Mouse (Mus musculus) liver, embryonic 12.5 days (tissue): Measurements from ENCODE around the gene Ano6. TPM values are rescaled to one million over a fixed set of nuclear protein-coding genes. Genes with fewer than 3 reads are reported as not detected.

Experiments used
- ATAC-seq: fragments of 200-750 bp; cut with Nextera tagmentation; 2 replicates; pipeline ENCODE4 v1.8.0; 2017; ENCODE audit warnings: moderate number of reproducible peaks, mild to moderate bottlenecking, moderate library complexity
- H3K27ac ChIP-seq: fragments of 300-500 bp; sonication (generic); 2 replicates; pipeline ENCODE4 v1.5.1; 2016; ENCODE audit warnings: mild to moderate bottlenecking
- H3K27me3 ChIP-seq: fragments of 300-500 bp; sonication (generic); replicated peaks from 2 replicates; pipeline ENCODE4 v1.6.1; 2016; ENCODE audit warnings: mild to moderate bottlenecking, moderate library complexity
- H3K36me3 ChIP-seq: fragments of 300-500 bp; sonication (generic); 2 replicates; pipeline ENCODE4 v1.6.1; 2016; ENCODE audit warnings: mild to moderate bottlenecking, moderate library complexity
- H3K4me1 ChIP-seq: fragments of 300-500 bp; sonication (generic); 2 replicates; pipeline ENCODE4 v1.6.1; 2016
- H3K4me2 ChIP-seq: fragments of 300-500 bp; sonication (generic); 2 replicates; pipeline ENCODE4 v1.6.1; 2016; ENCODE audit warnings: mild to moderate bottlenecking, moderate library complexity
- H3K4me3 ChIP-seq: fragments of 300-500 bp; sonication (generic); 2 replicates; pipeline ENCODE4 v1.5.1; 2016; ENCODE audit warnings: mild to moderate bottlenecking, moderate library complexity
- H3K9ac ChIP-seq: fragments of 300-500 bp; sonication (generic); 2 replicates; pipeline ENCODE4 v1.6.1; 2016; ENCODE audit warnings: mild to moderate bottlenecking, moderate library complexity
- H3K9me3 ChIP-seq: fragments of 300-500 bp; sonication (generic); replicated peaks from 2 replicates; pipeline ENCODE4 v1.6.1; 2016; ENCODE audit warnings: mild to moderate bottlenecking, moderate library complexity
- WGBS: fragments of 180-500 bp; shearing (Covaris S2); methylation state at CpG from one replicate; pipeline ENCODE4 v1.1.7; 2016; ENCODE audit not compliant: insufficient replicate concordance; 5-methylcytosine and 5-hydroxymethylcytosine counted together
- polyA plus RNA-seq: library from polyadenylated mRNA; unstranded; fragments of >200 nt; fragmentation: Nextera tagmentation; extraction: Ambion mirVana; gene quantifications from 2 replicates; pipeline ENCODE4 v1.2.1, GENCODE M21; 2016

The Ano6 gene
- polyA plus RNA-seq, 1 experiment from 2014 or later, result 14.7 TPM

GRCm38 (mm10) chr15:95910099-95910780 is 119.6 kb downstream of the Ano6 start:
- Histone ChIP-seq H3K4me2 (no peak overlapping the region), H3K36me3 (peaks cover 14% of the 10 kb centered on the region; the same call in 1 of the 2 replicates), H3K4me1 (peaks cover 47% of the 10 kb centered on the region), H3K27ac (no peak overlapping the region), H3K9ac (no peak overlapping the region), H3K9me3 (no peaks in the 10 kb centered on the region), H3K4me3 (no peak overlapping the region), H3K27me3 (no peaks in the 10 kb centered on the region)
- ATAC-seq, result no peak
- 60% methylated on average over 3 of the region's 3 CpGs for WGBS

DNA sequence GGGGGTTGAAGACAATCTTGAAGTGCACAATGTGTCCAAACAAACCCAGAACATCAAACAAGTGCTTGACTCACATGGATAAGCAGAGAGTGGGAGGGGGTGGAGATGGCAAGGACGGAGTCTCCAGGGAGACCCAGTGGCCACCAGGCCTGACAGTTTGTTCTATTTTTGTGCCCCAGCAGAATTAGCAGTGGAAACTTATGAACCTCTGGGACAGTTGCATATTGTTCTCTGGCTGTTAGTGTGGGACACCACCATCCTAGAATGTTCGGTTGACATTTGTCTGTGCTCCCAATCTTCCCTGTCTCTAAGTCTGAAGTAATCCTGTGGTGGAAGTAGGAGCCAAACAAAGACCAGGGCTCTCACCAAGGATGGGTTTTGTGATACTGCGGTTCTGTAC is 124.3 kb downstream of the Ano6 start:
- Histone ChIP-seq H3K27ac (peak overlapping the region; percentile 15; the same call in 1 of the 2 replicates), H3K27me3 (no peaks in the 10 kb centered on the region), H3K36me3 (peaks cover 38% of the 10 kb centered on the region), H3K9ac (no peak overlapping the region), H3K4me1 (peaks cover 29% of the 10 kb centered on the region), H3K4me2 (no peak overlapping the region), H3K4me3 (no peak overlapping the region), H3K9me3 (no peaks in the 10 kb centered on the region)
- no peak for ATAC-seq
- WGBS, result 76% methylated on average over 3 of the region's 3 CpGs

DNA sequence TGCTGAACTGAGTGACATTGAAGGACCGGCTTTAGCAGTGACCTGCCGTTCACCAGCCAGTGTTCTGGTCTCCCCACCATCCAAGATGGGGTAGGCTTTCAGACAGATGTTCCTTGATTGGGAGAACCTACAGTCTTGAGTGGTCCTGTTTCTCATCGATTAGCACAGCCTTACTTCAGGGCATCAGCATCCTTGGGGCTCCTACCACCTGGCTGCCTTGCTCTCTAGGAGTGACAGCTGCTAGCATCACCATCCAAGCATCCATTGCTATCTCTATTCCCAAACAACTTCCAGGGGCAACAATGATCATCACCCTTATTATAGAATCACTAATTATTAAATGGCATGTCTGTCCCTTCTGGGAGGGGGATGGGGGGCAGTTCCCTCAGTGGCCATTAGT is 124.8 kb downstream of the Ano6 start:
- no peak overlapping the region for H3K4me2 ChIP-seq
- H3K36me3 ChIP-seq, result peaks cover 41% of the 10 kb centered on the region
- no peaks in the 10 kb centered on the region for H3K27me3 ChIP-seq
- H3K27ac ChIP-seq, result no peak overlapping the region
- no peak overlapping the region for H3K4me3 ChIP-seq
- H3K9me3 ChIP-seq, result no peaks in the 10 kb centered on the region
- ATAC-seq, result no peak
- peaks cover 32% of the 10 kb centered on the region for H3K4me1 ChIP-seq
- WGBS, result 79% methylated on average over 3 of the region's 3 CpGs
- no peak overlapping the region for H3K9ac ChIP-seq

GRCm38 (mm10) chr15:95917330-95917729 is 126.7 kb downstream of the Ano6 start:
- no peak overlapping the region for H3K4me3 ChIP-seq
- WGBS, result 26% methylated on average over 3 of the region's 3 CpGs
- H3K9me3 ChIP-seq, result no peaks in the 10 kb centered on the region
- H3K27ac ChIP-seq, result peak overlapping the region; percentile 15; the same call in 1 of the 2 replicates
- peaks cover 50% of the 10 kb centered on the region for H3K36me3 ChIP-seq
- H3K4me2 ChIP-seq, result peak overlapping the region; percentile 28
- H3K9ac ChIP-seq, result no peak overlapping the region
- peaks cover 38% of the 10 kb centered on the region for H3K4me1 ChIP-seq
- no peaks in the 10 kb centered on the region for H3K27me3 ChIP-seq
- peak; percentile 99 for ATAC-seq

- 48% methylated on average over 9 of the region's 9 CpGs for WGBS
- H3K4me1 ChIP-seq, result peaks cover 42% of the 10 kb centered on the region
These were observed 129.4 kb downstream of the Ano6 start for GRCm38 (mm10) chr15:95920047-95920446.

GRCm38 (mm10) chr15:95921072-95921471 is 130.4 kb downstream of the Ano6 start:
- H3K27me3 ChIP-seq, result no peaks in the 10 kb centered on the region
- H3K36me3 ChIP-seq, result peaks cover 35% of the 10 kb centered on the region
- no peaks in the 10 kb centered on the region for H3K9me3 ChIP-seq
- H3K27ac ChIP-seq, result no peak overlapping the region
- WGBS, result 80% methylated on average over 3 of the region's 3 CpGs
- peaks cover 51% of the 10 kb centered on the region for H3K4me1 ChIP-seq
- ATAC-seq, result no peak
- H3K9ac ChIP-seq, result no peak overlapping the region
- H3K4me2 ChIP-seq, result no peak overlapping the region
- H3K4me3 ChIP-seq, result no peak overlapping the region

More at GRCm38 (mm10) chr15:95920047-95920446, 129.4 kb downstream of the Ano6 start:
- Histone ChIP-seq H3K9me3 (no peaks in the 10 kb centered on the region), H3K4me3 (no peak overlapping the region), H3K27ac (no peak overlapping the region), H3K36me3 (peaks cover 38% of the 10 kb centered on the region), H3K9ac (no peak overlapping the region), H3K4me2 (no peak overlapping the region), H3K27me3 (no peaks in the 10 kb centered on the region)
- ATAC-seq, result no peak

GRCm38 (mm10) chr15:95921639-95922038 is 131.0 kb downstream of the Ano6 start:
- H3K4me1 ChIP-seq, result peaks cover 48% of the 10 kb centered on the region
- no peak overlapping the region for H3K4me3 ChIP-seq
- H3K9ac ChIP-seq, result no peak overlapping the region
- no peak for ATAC-seq
- WGBS, result 65% methylated on average over 4 of the region's 4 CpGs
- no peak overlapping the region for H3K27ac ChIP-seq
- H3K27me3 ChIP-seq, result no peaks in the 10 kb centered on the region
- peaks cover 29% of the 10 kb centered on the region for H3K36me3 ChIP-seq
- H3K4me2 ChIP-seq, result no peak overlapping the region
- no peaks in the 10 kb centered on the region for H3K9me3 ChIP-seq

GRCm38 (mm10) chr15:95922558-95922957 is 131.9 kb downstream of the Ano6 start:
- Histone ChIP-seq H3K4me3 (no peak overlapping the region), H3K9ac (no peak overlapping the region), H3K9me3 (no peaks in the 10 kb centered on the region), H3K27me3 (no peaks in the 10 kb centered on the region), H3K36me3 (peaks cover 32% of the 10 kb centered on the region), H3K4me1 (peaks cover 38% of the 10 kb centered on the region), H3K27ac (no peak overlapping the region), H3K4me2 (no peak overlapping the region)
- ATAC-seq, result no peak
- 82% methylated on average over 6 of the region's 6 CpGs for WGBS

DNA sequence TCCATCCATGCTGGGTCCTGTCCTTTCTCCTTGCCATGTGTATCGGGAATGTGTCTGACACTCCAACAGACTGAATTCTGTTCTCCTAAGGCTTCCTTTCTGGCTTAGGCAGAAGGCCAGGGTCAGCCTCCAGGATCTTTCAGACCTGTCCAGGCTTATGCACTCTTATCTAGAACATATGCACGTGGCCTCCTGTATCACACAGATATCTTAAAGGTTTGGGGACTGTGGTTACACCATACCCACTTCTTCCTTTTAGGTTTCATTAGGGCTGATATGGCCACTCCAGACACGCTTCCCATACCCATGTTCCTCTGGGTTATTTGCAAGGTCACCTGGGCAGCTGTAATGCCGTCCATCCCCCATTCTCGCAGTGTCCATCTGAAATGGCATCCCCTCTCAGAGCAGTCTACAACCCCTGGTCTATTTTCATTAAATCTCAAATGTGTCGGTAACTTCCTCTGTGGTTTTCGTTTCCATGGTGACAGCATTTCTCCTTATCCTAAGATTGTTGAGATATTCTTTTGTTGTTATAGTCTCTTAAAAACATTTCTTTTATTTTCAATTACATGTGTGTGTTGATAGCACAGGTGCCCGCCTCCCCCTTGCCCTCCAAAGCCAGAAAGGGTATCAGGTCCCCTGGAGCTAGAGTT is 134.8 kb downstream of the Ano6 start:
- H3K4me1 ChIP-seq, result peaks cover 21% of the 10 kb centered on the region
- no peaks in the 10 kb centered on the region for H3K27me3 ChIP-seq
- peak; percentile 67 for ATAC-seq
- H3K4me3 ChIP-seq, result no peak overlapping the region
- no peak overlapping the region for H3K9ac ChIP-seq
- H3K27ac ChIP-seq, result no peak overlapping the region
- no peaks in the 10 kb centered on the region for H3K9me3 ChIP-seq
- peaks cover 28% of the 10 kb centered on the region; the same call in 1 of the 2 replicates for H3K36me3 ChIP-seq
- 49% methylated on average over 8 of the region's 8 CpGs for WGBS
- H3K4me2 ChIP-seq, result no peak overlapping the region

GRCm38 (mm10) chr15:95929087-95929486 is 138.4 kb downstream of the Ano6 start:
- Histone ChIP-seq H3K4me3 (no peak overlapping the region), H3K4me2 (no peak overlapping the region), H3K36me3 (peaks cover 32% of the 10 kb centered on the region; the same call in 1 of the 2 replicates), H3K9me3 (no peaks in the 10 kb centered on the region), H3K27me3 (no peaks in the 10 kb centered on the region), H3K27ac (no peak overlapping the region), H3K4me1 (peaks cover 13% of the 10 kb centered on the region), H3K9ac (no peak overlapping the region)
- ATAC-seq, result no peak
- WGBS, result 89% methylated on average over 6 of the region's 6 CpGs

GRCm38 (mm10) chr15:95931013-95931775 is 140.6 kb downstream of the Ano6 start:
- H3K27ac ChIP-seq, result no peak overlapping the region
- no peak overlapping the region for H3K4me3 ChIP-seq
- peaks cover 32% of the 10 kb centered on the region; the same call in 1 of the 2 replicates for H3K36me3 ChIP-seq
- 82% methylated on average over 16 of the region's 16 CpGs for WGBS
- no peak overlapping the region for H3K9ac ChIP-seq
- no peaks in the 10 kb centered on the region for H3K4me1 ChIP-seq
- H3K27me3 ChIP-seq, result no peaks in the 10 kb centered on the region
- no peaks in the 10 kb centered on the region for H3K9me3 ChIP-seq
- H3K4me2 ChIP-seq, result no peak overlapping the region
- no peak for ATAC-seq

DNA sequence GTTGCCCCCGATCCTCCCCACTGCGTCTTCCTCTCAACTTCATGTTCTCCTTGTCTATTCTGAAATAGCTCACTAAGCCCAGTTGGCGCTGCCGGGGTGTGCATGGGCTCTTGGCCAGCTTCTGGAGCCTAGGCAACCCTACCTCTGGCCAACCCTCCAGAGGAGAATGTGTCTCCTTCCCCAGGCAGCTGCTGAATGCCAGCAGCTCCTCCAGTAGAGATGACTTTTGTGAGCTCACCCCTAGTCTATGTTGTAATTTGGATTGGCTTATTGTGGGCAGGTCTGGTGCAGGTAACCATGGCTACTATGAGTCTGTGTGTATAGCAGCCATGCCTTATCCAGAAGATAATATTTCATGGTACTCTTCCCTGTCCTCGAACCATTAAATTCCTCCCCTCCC is 141.7 kb downstream of the Ano6 start:
- no peak overlapping the region for H3K27ac ChIP-seq
- 72% methylated on average over 5 of the region's 5 CpGs for WGBS
- ATAC-seq, result peak; percentile 30; the same call in 1 of the 2 replicates

More for the DNA sequence above, 141.7 kb downstream of the Ano6 start:
- Histone ChIP-seq H3K27me3 (no peaks in the 10 kb centered on the region), H3K4me2 (no peak overlapping the region), H3K9me3 (no peaks in the 10 kb centered on the region), H3K36me3 (peaks cover 31% of the 10 kb centered on the region; the same call in 1 of the 2 replicates), H3K4me1 (no peaks in the 10 kb centered on the region), H3K9ac (no peak overlapping the region), H3K4me3 (no peak overlapping the region)
